Mouse (Mus musculus): ENCODE results near the gene Vmn2r16. TPM values are rescaled to one million over a fixed set of nuclear protein-coding genes. Genes with fewer than 3 reads are reported as not detected.

The Vmn2r16 gene
- polyA plus RNA-seq (2014; fragmentation: Nextera tagmentation; extraction: Ambion mirVana), result not detected in 2 replicates

GRCm38 (mm10) chr5:109329862-109330261 is at the start of gene Vmn2r16:
TSS of gene Vmn2r16 (plus strand) at chr5:109330162.
- no peak for ATAC-seq (ENCODE audit: low read depth)
- H3K4me1 ChIP-seq (ENCODE audit: control insufficient read depth, insufficient read depth, low read length), result no peaks in the 10 kb centered on the region
- H3K4me2 ChIP-seq (ENCODE audit: low read depth, low read length), result no peak within 1 kb of the TSS
- no peaks in the 10 kb centered on the region for H3K36me3 ChIP-seq (ENCODE audit: control insufficient read depth, insufficient read depth, low read length)
- H3K27ac ChIP-seq (replicated peaks; ENCODE audit: low read depth, low read length), result no peak within 1 kb of the TSS
- no peaks in the 10 kb centered on the region for H3K27me3 ChIP-seq (replicated peaks; ENCODE audit: control insufficient read depth, insufficient read depth, low read length)
- H3K4me3 ChIP-seq (ENCODE audit: low read depth, low read length), result no peak within 1 kb of the TSS
- peaks cover 9% of the 10 kb centered on the region; the same call in 1 of the 2 replicates for H3K9me3 ChIP-seq (ENCODE audit: control insufficient read depth, low read length)
- DNase-seq (ENCODE audit: low spot score), result no peak
- no peak within 1 kb of the TSS for H3K9ac ChIP-seq (ENCODE audit: low read depth, low read length)
- 38% methylated on average over 2 of the region's 2 CpGs for WGBS

DNA sequence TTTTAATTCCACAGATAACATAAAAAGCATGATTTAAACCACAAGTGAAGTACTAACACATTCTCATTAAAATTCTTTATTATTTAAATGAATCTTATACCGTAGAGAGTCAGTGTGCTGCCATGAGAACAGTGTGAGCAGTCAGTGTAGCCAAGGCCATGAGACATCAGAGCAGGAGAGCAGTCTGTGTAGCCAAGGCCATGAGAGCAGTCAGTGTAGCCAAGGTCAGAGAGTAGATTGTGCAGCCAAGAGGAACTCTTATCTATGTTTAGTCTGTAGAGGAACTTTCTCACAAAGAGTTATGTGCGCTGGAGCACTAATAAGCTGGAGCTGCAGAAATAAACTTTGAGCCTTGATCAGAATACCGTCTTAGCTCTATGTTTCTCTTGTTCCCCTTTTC is 35.3 kb upstream of the Vmn2r16 start:
- H3K9me3 ChIP-seq (ENCODE audit: control insufficient read depth, low read length), result peaks cover 1% of the 10 kb centered on the region; the same call in 1 of the 2 replicates

DNA sequence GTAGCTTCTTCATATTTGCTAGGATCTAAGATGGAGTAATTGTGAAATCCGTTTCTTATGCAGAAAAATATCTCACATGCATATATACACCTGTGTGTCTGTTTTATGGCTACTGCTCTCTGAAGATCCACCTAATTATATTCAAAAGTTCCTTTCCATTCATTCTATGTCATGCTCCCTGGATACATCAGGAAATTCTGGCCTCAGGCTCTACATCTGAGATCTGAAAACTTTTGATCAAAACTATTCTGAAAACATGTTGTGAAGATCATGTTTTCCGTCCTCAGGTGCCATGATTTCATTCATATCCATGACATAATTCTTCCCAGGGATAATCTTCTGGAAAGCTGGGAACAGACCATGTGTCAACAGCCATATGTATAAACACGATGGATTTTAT is 32.4 kb upstream of the Vmn2r16 start, which contains the start of gene Vmn2r15:
Gene Vmn2r15, minus strand, starts transcription at position 101 of the 400 bp plus-strand sequence.
- Histone ChIP-seq H3K27ac (replicated peaks; ENCODE audit: low read depth, low read length) (no peak within 1 kb of the TSS), H3K27me3 (replicated peaks; ENCODE audit: control insufficient read depth, insufficient read depth, low read length) (no peaks in the 10 kb centered on the region), H3K36me3 (ENCODE audit: control insufficient read depth, insufficient read depth, low read length) (no peaks in the 10 kb centered on the region), H3K4me2 (ENCODE audit: low read depth, low read length) (no peak within 1 kb of the TSS), H3K9me3 (ENCODE audit: control insufficient read depth, low read length) (peaks cover 3% of the 10 kb centered on the region; the same call in 1 of the 2 replicates), H3K4me1 (ENCODE audit: control insufficient read depth, insufficient read depth, low read length) (no peaks in the 10 kb centered on the region), H3K4me3 (ENCODE audit: low read depth, low read length) (no peak within 1 kb of the TSS), H3K9ac (ENCODE audit: low read depth, low read length) (no peak within 1 kb of the TSS)
- DNase-seq (ENCODE audit: low spot score), result no peak
- 49% methylated on average over 3 of the region's 3 CpGs for WGBS
- ATAC-seq (ENCODE audit: low read depth), result no peak

More for the DNA sequence above, 35.3 kb upstream of the Vmn2r16 start:
- no peak for DNase-seq (ENCODE audit: low spot score)
- ATAC-seq (ENCODE audit: low read depth), result no peak
- Histone ChIP-seq H3K4me1 (ENCODE audit: control insufficient read depth, insufficient read depth, low read length) (no peaks in the 10 kb centered on the region), H3K36me3 (ENCODE audit: control insufficient read depth, insufficient read depth, low read length) (no peaks in the 10 kb centered on the region), H3K27me3 (replicated peaks; ENCODE audit: control insufficient read depth, insufficient read depth, low read length) (no peaks in the 10 kb centered on the region), H3K4me2 (ENCODE audit: low read depth, low read length) (no peak overlapping the region), H3K27ac (replicated peaks; ENCODE audit: low read depth, low read length) (no peak overlapping the region), H3K4me3 (ENCODE audit: low read depth, low read length) (no peak overlapping the region), H3K9ac (ENCODE audit: low read depth, low read length) (no peak overlapping the region)
- 86% methylated on average over 3 of the region's 3 CpGs for WGBS

DNA sequence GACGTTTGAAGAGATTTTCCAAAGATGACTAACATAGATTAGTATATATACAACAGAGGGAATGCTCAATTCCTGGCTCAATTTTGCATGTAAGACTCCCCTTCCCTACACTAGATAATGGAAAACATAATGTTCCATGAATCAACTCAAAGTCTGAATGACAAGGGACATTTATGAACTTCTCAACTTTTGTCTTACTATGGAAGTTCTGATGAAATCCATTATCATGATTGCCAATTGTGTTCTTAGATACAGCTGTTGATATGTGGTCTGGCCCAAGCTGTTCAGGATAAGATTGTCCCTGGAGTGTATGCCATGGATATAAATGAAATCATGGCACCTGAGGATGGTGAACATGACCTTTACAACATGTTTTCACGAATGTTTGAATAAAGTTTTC is 89.4 kb downstream of the Vmn2r16 start, which contains the start of gene Vmn2r17:
Gene Vmn2r17, plus strand, starts transcription at position 301 of the 400 bp plus-strand sequence.
- WGBS, result 41% methylated on average over 2 of the region's 2 CpGs
- H3K27ac ChIP-seq (replicated peaks; ENCODE audit: low read depth, low read length), result no peak within 1 kb of the TSS
- ATAC-seq (ENCODE audit: low read depth) (no peak), DNase-seq (ENCODE audit: low spot score) (no peak)
- H3K4me3 ChIP-seq (ENCODE audit: low read depth, low read length), result no peak within 1 kb of the TSS
- H3K4me2 ChIP-seq (ENCODE audit: low read depth, low read length), result no peak within 1 kb of the TSS
- H3K4me1 ChIP-seq (ENCODE audit: control insufficient read depth, insufficient read depth, low read length), result no peaks in the 10 kb centered on the region
- H3K9me3 ChIP-seq (ENCODE audit: control insufficient read depth, low read length), result peaks cover 9% of the 10 kb centered on the region
- H3K9ac ChIP-seq (ENCODE audit: low read depth, low read length), result no peak within 1 kb of the TSS
- no peaks in the 10 kb centered on the region for H3K27me3 ChIP-seq (replicated peaks; ENCODE audit: control insufficient read depth, insufficient read depth, low read length)
- H3K36me3 ChIP-seq (ENCODE audit: control insufficient read depth, insufficient read depth, low read length), result no peaks in the 10 kb centered on the region

Other genes with a start within 250 kb of the Vmn2r16 start
- gene Vmn2r12, start 232.2 kb upstream of the Vmn2r16 start, polyA plus RNA-seq (2014; fragmentation: Nextera tagmentation; extraction: Ambion mirVana), result not detected in 2 replicates
- not detected in 2 replicates for gene Vmn2r13, start 138.0 kb upstream of the Vmn2r16 start, polyA plus RNA-seq (2014; fragmentation: Nextera tagmentation; extraction: Ambion mirVana)
- not detected in 2 replicates for gene Vmn2r14, start 105.5 kb upstream of the Vmn2r16 start, polyA plus RNA-seq (2014; fragmentation: Nextera tagmentation; extraction: Ambion mirVana)
- gene Vmn2r15, start 32.5 kb upstream of the Vmn2r16 start, polyA plus RNA-seq (2014; fragmentation: Nextera tagmentation; extraction: Ambion mirVana), result not detected in 2 replicates
- gene Vmn2r17, start 89.5 kb downstream of the Vmn2r16 start, polyA plus RNA-seq (2014; fragmentation: Nextera tagmentation; extraction: Ambion mirVana), result not detected in 2 replicates
- 7.8 and 7.9 TPM in 2 replicates for gene Crlf2, start 228.8 kb downstream of the Vmn2r16 start, polyA plus RNA-seq (2014; fragmentation: Nextera tagmentation; extraction: Ambion mirVana)

All from embryonic facial prominence, embryonic 14.5 days (tissue).